Mouse (Mus musculus) small intestine, adult 2 months (tissue): Measurements from ENCODE around the gene Actl11. TPM values are rescaled to one million over a fixed set of nuclear protein-coding genes. Genes with fewer than 3 reads are reported as not detected.

ENCODE experiments used
- H3K27ac ChIP-seq: fragments of 200-500 bp; 2 replicates; pipeline ENCODE4 v1.5.1; 2012; ENCODE audit warnings: low read depth, low read length, control low read depth, inconsistent platforms; ENCODE audit not compliant: insufficient read depth
- H3K27me3 ChIP-seq: fragments of 200-500 bp; 2 replicates; pipeline ENCODE4 v1.6.1; 2012; ENCODE audit warnings: mild to moderate bottlenecking, moderate library complexity, low read length, inconsistent platforms; ENCODE audit not compliant: control insufficient read depth, insufficient read depth
- H3K36me3 ChIP-seq: fragments of 200-500 bp; 2 replicates; pipeline ENCODE4 v1.6.1; 2012; ENCODE audit warnings: mild to moderate bottlenecking, low read length, control low read depth, inconsistent platforms; ENCODE audit not compliant: control insufficient read depth, insufficient read depth
- H3K4me1 ChIP-seq: fragments of 200-500 bp; 2 replicates; pipeline ENCODE4 v1.6.1; 2012; ENCODE audit warnings: low read length, inconsistent platforms, mixed read lengths; ENCODE audit not compliant: control insufficient read depth, insufficient read depth, insufficient read length
- H3K4me3 ChIP-seq: fragments of 200-500 bp; 2 replicates; pipeline ENCODE4 v1.5.1; 2012; ENCODE audit warnings: low read depth, mild to moderate bottlenecking, control low read depth, inconsistent platforms, low read length, moderate library complexity
- CTCF ChIP-seq: fragments of 200-500 bp; IDR thresholded peaks from 2 replicates; pipeline ENCODE4 v1.5.1; 2012; ENCODE audit warnings: low read depth, mild to moderate bottlenecking, control low read depth, inconsistent platforms, low read length, moderate library complexity, mixed read lengths; ENCODE audit not compliant: insufficient replicate concordance, insufficient read length; ENCODE audit errors: extremely low read depth
- POLR2A ChIP-seq: fragments of 200-500 bp; IDR thresholded peaks from 2 replicates; pipeline ENCODE4 v1.6.1; 2012; ENCODE audit warnings: low read depth, mild to moderate bottlenecking, control low read depth, inconsistent platforms, low read length, moderate library complexity
- WGBS: fragments of 180-500 bp; shearing (Covaris S2); methylation state at CpG from one replicate; pipeline ENCODE4 v1.1.7; 2018; 5-methylcytosine and 5-hydroxymethylcytosine counted together
- polyA plus RNA-seq: library from polyadenylated mRNA; depleted of rRNA; stranded (reverse); fragments of >200 nt; gene quantifications from 2 replicates; pipeline ENCODE4 v1.2.3, GENCODE M21; 2012

Gene Actl11
- polyA plus RNA-seq, 1 experiment, result not detected

DNA sequence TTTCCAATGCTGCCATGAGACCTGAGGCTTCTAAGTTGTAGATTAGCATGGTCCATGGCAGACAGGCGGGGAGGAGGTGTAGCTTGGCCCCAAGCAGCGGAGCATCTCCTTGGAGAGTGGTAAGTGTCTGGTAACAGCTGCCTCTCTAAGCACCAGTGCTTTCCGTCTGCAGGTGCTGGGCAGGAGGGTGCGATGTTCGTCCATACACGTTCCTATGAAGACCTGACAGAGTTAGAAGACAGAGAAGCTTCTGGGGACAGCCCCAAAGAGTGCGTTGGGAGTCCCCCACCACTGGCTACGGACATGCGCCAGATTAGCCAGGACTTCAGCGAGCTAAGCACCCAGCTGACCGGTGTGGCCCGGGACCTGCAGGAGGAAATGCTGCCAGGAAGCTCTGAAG lies 28.4 kb upstream of the Actl11 start:
- no peak overlapping the region for H3K4me3 ChIP-seq
- TF ChIP-seq CTCF (no peak), POLR2A (no peak)
- H3K4me1 ChIP-seq, result peaks cover 10% of the 10 kb centered on the region
- H3K27me3 ChIP-seq, result no peaks in the 10 kb centered on the region
- WGBS, result 85% methylated on average over 12 of the region's 12 CpGs
- no peak overlapping the region for H3K27ac ChIP-seq
- peaks cover 58% of the 10 kb centered on the region for H3K36me3 ChIP-seq

DNA sequence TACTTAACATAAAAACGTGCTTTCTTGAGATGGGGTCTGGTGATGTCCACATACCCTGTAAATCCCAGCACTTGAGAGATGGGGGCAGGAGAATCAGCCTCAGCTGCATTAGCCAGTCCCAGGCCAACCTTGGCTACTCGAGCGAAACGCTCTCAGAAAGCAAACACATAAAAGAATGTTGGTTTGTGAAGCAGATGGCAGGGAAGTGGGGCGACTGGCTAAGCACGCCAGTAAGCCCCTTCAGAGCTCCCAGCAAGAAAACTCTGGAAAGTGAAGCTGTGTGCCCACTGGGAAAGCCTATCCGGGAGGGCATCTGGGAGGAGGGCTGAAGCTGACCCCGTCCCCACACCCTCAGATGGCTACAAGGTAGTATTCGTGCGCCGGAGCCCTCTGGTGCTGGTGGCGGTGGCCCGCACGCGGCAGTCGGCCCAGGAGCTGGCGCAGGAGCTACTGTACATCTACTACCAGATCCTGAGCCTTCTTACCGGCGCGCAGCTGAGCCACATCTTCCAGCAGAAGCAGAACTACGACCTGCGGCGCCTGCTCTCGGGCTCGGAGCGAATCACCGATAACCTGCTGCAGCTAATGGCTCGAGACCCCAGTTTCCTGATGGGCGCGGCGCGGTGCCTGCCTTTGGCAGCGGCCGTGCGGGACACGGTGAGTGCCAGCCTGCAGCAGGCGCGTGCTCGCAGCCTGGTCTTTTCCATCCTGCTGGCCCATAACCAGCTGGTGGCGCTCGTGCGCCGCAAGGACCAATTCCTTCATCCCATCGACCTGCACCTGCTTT lies 27.2 kb upstream of the Actl11 start:
- WGBS, result 34% methylated on average over 44 of the region's 44 CpGs
- TF ChIP-seq POLR2A (no peak), CTCF (peak; percentile 71)
- Histone ChIP-seq H3K4me1 (peaks cover 13% of the 10 kb centered on the region), H3K36me3 (peaks cover 54% of the 10 kb centered on the region), H3K27me3 (no peaks in the 10 kb centered on the region), H3K27ac (no peak overlapping the region), H3K4me3 (peak overlapping the region; percentile 28)

DNA sequence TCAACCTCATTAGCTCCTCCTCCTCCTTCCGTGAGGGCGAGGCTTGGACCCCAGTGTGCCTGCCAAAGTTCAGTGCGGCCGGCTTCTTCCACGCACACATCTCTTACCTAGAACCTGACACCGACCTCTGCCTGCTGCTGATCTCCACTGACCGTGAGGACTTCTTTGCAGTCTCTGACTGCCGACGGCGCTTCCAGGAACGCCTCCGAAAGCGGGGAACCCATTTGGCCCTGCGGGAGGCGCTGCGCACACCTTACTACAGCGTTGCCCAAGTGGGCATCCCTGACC lies 26.7 kb upstream of the Actl11 start:
- 28% methylated on average over 17 of the region's 17 CpGs for WGBS
- Histone ChIP-seq H3K27me3 (no peaks in the 10 kb centered on the region), H3K36me3 (peaks cover 50% of the 10 kb centered on the region), H3K4me3 (peak overlapping the region; percentile 16), H3K4me1 (peaks cover 18% of the 10 kb centered on the region), H3K27ac (no peak overlapping the region)
- no peak for TF ChIP-seq POLR2A
- TF ChIP-seq CTCF, result no peak

DNA sequence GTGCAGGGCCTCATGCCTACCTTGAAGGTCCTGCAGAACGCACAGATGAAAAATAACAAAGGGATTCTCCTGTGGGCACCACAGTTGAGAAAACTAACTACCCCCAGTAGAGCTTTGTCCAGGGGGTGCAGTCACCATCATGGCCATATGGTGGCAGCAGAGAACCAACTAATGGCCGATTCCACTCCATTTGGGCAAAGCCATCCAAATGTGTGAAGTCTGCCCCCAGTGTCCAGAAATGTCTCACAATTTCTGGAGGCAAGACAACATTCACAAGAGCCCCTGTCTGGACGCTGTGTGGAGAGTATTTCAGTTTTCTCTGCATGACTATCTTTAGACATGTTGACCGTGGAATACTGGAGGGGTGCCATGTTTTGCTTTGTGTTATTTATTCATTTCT lies 23.5 kb upstream of the Actl11 start:
- H3K36me3 ChIP-seq, result peaks cover 31% of the 10 kb centered on the region
- WGBS, result 5% methylated on average over 4 of the region's 4 CpGs

DNA sequence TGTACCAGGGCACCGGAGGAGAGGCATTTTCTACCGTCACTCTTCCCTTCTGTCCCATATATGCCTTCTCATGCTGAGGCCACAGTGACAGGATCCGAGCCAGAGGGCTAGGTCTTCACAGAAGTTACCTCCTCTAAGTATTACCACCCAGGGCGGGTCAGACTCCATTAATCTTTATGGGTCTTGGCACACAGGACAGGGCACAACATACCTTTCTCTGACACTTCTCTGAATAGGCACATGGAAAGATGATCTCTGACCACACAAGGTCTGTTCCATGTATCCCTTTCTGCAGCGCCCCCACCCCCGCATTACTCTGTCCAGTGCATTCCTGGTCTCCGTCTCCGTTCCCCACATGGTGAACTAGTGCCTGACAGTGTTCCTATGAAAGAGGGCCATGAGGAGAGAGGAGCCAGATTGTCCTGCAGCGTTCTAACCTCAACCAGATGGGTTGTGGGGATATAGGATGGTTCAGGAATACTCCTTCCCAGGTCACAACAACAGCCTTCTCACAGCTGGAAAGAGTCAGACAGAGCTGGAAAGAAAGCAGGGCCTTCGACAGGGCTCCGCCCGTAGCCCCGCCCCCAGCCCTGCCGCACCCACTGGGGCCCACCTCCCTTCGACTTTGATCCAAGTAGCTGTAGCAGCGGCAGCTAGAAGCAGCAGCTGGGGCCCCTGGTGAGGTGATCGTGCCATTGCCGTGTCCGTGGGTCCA lies 21.9 kb upstream of the Actl11 start, which contains the start of gene Mst1r:
TSS of gene Mst1r (plus strand) at position 622 of the 715 bp plus-strand sequence.
- peak within 1 kb of the TSS; percentile 99 for H3K27ac ChIP-seq

More for the DNA sequence above, 23.5 kb upstream of the Actl11 start:
- H3K4me1 ChIP-seq, result peaks cover 18% of the 10 kb centered on the region
- no peak overlapping the region for H3K27ac ChIP-seq
- no peaks in the 10 kb centered on the region for H3K27me3 ChIP-seq
- H3K4me3 ChIP-seq, result no peak overlapping the region
- TF ChIP-seq POLR2A, result no peak
- peak; percentile 95; the same call in 1 of the 2 replicates for TF ChIP-seq CTCF

DNA sequence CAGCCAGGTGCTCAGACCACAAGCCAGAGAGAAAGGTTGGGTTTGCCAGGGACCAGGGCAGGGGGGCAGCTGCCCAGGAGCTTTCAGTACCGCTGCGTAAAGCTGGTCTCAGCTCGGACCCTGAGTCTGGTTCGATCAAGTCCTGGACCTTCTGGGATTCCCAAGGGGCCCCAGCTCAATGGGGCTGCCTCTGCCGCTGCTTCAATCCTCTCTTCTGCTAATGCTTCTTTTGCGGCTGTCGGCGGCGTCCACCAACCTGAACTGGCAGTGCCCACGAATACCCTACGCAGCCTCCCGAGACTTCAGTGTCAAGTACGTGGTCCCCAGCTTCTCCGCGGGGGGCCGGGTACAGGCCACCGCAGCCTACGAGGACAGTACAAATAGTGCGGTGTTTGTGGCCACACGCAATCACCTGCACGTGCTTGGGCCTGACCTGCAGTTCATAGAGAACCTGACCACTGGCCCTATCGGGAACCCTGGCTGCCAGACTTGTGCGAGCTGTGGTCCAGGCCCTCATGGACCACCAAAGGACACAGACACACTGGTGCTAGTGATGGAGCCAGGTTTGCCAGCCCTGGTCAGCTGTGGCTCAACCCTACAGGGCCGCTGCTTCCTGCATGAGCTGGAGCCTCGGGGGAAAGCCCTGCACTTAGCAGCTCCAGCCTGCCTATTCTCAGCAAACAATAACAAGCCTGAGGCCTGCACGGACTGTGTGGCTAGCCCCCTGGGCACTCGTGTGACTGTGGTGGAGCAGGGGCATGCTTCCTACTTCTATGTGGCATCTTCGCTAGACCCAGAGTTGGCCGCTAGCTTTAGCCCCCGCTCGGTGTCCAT lies 21.1 kb upstream of the Actl11 start:
- Histone ChIP-seq H3K27me3 (no peaks in the 10 kb centered on the region), H3K36me3 (peaks cover 15% of the 10 kb centered on the region), H3K4me1 (peaks cover 15% of the 10 kb centered on the region), H3K4me3 (peak overlapping the region; percentile 67), H3K27ac (peak overlapping the region; percentile 96)
- WGBS, result 17% methylated on average over 31 of the region's 31 CpGs
- TF ChIP-seq CTCF (no peak), POLR2A (no peak; the same call in 1 of the 2 replicates)

More for the DNA sequence above, 21.9 kb upstream of the Actl11 start, which contains the start of gene Mst1r:
- WGBS, result 11% methylated on average over 19 of the region's 19 CpGs
- Histone ChIP-seq H3K27me3 (no peaks in the 10 kb centered on the region), H3K36me3 (peaks cover 17% of the 10 kb centered on the region), H3K4me1 (peaks cover 18% of the 10 kb centered on the region), H3K4me3 (peak within 1 kb of the TSS; percentile 67)
- peak; percentile 92 for TF ChIP-seq POLR2A
- no peak; the same call in 1 of the 2 replicates for TF ChIP-seq CTCF

DNA sequence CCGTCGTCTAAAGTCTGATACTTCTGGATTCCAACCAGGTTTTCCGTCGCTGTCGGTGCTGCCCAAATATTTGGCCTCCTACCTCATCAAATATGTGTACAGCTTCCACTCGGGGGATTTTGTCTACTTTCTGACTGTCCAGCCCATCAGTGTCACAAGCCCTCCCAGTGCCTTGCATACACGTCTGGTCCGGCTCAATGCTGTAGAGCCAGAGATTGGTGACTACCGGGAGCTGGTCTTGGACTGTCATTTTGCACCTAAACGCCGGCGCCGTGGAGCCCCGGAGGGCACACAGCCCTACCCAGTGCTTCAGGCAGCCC lies 20.5 kb upstream of the Actl11 start:
- peak overlapping the region; percentile 96 for H3K27ac ChIP-seq
- H3K27me3 ChIP-seq, result no peaks in the 10 kb centered on the region
- TF ChIP-seq CTCF, result no peak
- TF ChIP-seq POLR2A, result no peak
- H3K4me3 ChIP-seq, result peak overlapping the region; percentile 67
- H3K36me3 ChIP-seq, result peaks cover 15% of the 10 kb centered on the region
- 29% methylated on average over 14 of the region's 14 CpGs for WGBS
- H3K4me1 ChIP-seq, result peaks cover 15% of the 10 kb centered on the region
